Mouse (Mus musculus) megakaryocyte, embryonic 14.5 days (primary cell): Measurements from ENCODE around the gene Ctcfl.
"Not testable (repeated sequence)": the region's sequence is repeated elsewhere in the genome, so short reads cannot be mapped to it uniquely, and the experiment has no call there.

Source experiments
- FLI1 ChIP-seq: IDR thresholded peaks from 2 replicates; pipeline ENCODE4 v1.6.1; 2012; ENCODE audit warnings: low read length, inconsistent platforms, mixed read lengths
- GATA1 ChIP-seq: IDR thresholded peaks from 3 replicates; pipeline ENCODE4 v1.6.1; 2012; ENCODE audit warnings: mixed read lengths, low read length, inconsistent platforms, borderline replicate concordance

DNA sequence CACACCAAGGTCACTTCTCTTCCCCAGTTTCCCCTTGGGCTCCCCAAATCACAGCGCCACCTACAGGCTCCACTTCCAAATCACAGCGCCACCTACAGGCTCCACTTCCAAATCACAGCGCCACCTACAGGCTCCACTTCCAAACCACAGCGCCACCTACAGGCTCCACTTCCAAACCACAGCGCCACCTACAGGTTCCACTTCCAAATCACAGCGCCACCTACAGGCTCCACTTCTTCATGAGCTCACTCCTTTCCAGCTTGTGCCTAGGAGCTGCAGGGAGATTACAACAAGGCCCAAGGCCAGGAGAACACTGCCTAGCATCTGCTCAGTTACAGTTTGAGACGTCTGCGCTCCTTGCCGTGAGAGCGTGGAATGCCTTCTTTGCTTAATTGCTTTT is 22.0 kb downstream of the Ctcfl start:
- not testable (repeated sequence) for TF ChIP-seq GATA1, FLI1
